Mouse (Mus musculus): ENCODE measurements around the gene Trpv6.

Gene Trpv6

GRCm38 (mm10) chr6:41581295-41581694 is 54.9 kb downstream of the Trpv6 start:
- TF ChIP-seq GATA4 (IDR thresholded peaks at IDR 0.05; ENCODE audit: insufficient replicate concordance, low read length) = no peak

- TF ChIP-seq GATA4 (IDR thresholded peaks at IDR 0.05; ENCODE audit: insufficient replicate concordance, low read length) = no peak
These were observed 58.9 kb downstream of the Trpv6 start for GRCm38 (mm10) chr6:41577297-41577696.

GRCm38 (mm10) chr6:41576526-41577097 is 59.6 kb downstream of the Trpv6 start:
- TF ChIP-seq GATA4 (IDR thresholded peaks at IDR 0.05; ENCODE audit: insufficient replicate concordance, low read length) = no peak
